Mouse (Mus musculus) urinary bladder, postnatal 4 days (tissue): ENCODE measurements at regions not wholly inside any gene's neighbourhood (a gene's known extent, or its start where the extent isn't known, plus 50 kb on each side); places are given as distances from the start of the nearest gene placed in this dataset.
A peak's percentile ranks its signal among the peaks of the same experiment; 100 is the strongest.

Source experiments
- DNase-seq, 2 experiments: peaks; one replicate each; pipeline ENCODE4 v3.0.0; 2021 to 2022; ENCODE audit warnings: low spot score in 2 of 2

GRCm38 (mm10) chr10:67439042-67439635 lies 96.1 kb upstream of the Egr2 start:
- no peak for DNase-seq

DNA sequence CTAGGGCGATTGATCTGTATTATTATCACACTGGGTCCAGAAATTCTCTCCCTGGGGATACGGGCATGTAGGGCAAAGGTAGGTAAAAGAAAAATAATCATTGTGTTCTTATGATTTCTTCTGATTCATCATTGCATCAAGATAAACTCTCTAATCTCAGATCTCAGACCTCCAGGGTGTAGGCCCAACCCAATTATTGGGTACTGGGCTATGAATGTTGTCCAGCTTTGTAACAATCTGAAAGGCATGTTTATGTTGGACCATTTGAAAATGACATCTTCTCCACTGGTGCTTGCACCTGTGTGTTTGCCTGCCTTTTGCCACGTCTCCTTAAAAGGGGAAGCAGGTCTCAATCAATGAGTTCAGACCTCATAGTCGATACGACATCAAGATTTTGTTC lies 95.4 kb upstream of the Egr2 start:
- DNase-seq = no peak

DNA sequence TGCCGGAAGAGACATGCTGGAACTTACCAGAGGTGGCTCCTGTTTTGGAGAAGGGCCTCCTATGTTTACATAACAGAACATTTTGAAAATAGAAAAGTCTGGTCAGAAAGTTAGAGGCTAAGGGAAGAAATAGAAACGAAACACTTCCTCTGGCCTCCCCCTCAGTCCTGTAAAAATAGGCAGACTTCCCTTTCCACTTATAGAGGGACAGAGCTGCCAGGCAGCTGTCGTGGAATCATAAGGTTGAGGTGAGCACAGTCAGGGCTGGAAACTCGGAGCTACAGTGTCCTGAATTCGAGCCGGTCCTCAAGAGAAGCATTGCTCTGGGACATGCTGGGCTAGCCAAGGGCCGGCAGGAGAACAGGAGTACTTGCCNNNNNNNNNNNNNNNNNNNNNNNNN lies 94.0 kb upstream of the Egr2 start:
- peak in 1 of 2 experiments; percentile 23 for DNase-seq

GRCm38 (mm10) chr10:67448875-67449274 lies 86.4 kb upstream of the Egr2 start:
- peak in 1 of 2 experiments; percentile 42 for DNase-seq

DNA sequence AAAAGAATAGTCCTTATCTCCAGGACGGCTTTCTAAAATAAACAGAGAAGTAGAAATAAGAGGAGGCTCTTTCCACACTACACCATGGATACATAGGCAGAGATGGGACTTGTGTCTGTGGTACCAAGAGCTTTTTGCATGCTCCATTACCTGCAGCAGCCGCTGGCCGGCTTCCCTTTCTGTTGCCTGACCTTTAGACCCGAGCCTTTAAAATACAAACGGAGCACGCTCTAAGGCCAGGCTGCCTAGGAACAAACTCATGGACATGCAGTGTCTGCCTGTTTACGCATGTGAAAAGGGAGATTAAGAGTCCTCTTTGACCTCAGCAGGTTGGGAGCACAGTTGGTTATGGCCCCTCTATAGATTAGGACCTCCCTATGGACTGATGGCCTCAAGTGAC lies 81.1 kb upstream of the Egr2 start:
- DNase-seq = no peak

- no peak for DNase-seq
These were observed 76.6 kb upstream of the Egr2 start for GRCm38 (mm10) chr10:67458447-67459272.

GRCm38 (mm10) chr10:67461321-67461720 lies 74.0 kb upstream of the Egr2 start:
- no peak for DNase-seq

DNA sequence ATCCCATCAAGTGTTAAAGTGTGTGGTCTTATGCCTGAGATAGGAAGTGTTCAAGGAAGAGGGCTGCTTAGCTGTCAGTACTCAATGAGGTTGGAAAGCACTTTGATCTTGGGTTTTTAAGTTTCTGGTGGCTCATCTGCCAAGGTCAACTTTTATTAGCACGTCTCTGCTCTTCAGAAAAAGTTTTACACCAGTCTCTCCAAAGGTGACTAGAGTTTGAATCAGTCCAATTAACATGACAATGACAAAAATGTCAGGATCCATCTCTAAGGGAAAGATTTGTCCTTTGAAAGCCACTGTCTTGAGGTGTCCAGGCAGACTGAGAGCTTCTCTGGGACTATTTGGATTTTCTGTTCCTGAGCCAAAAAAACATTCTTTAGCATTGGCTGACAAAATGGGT lies 73.4 kb upstream of the Egr2 start:
- DNase-seq = no peak

- DNase-seq = no peak
These were observed 66.6 kb upstream of the Egr2 start for GRCm38 (mm10) chr10:67468724-67469123.

DNA sequence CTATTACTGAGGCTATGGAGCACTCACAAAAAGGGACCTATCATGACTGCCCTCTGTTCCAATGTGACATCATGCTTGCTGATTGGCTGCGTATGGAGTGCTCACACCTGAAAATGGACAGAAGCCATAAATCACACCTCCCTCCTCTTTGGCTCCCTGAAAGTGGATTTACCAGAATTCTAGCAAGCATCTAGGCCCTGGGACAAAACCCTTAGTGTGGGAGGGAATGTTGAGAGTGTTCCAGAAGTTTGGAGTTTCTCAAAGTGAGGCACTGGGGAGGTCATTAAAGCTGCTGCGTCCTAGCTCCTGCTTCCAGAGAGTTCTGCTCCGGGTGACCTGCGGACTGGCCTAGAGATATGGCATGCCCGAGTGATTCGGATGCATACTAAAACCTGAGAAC lies 62.3 kb upstream of the Egr2 start:
- DNase-seq = no peak

DNA sequence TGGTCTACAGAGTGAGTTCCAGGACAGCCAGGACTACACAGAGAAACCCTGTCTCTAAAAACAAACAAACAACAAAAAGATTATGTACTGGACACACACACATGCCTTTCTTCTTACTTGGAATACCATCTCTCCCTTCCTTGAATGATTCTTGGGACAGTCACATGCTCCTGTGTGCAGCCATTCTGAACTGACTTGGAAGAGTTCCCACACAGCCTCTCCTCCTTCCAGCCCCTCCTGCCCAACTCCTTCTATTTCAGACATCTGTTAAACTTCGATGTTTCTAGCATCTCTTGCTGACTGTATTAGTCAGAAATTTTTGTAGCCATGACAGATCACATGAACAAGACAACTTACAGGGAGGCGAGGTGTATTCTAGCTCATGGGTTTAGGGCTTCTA lies 60.9 kb upstream of the Egr2 start:
- no peak for DNase-seq

DNA sequence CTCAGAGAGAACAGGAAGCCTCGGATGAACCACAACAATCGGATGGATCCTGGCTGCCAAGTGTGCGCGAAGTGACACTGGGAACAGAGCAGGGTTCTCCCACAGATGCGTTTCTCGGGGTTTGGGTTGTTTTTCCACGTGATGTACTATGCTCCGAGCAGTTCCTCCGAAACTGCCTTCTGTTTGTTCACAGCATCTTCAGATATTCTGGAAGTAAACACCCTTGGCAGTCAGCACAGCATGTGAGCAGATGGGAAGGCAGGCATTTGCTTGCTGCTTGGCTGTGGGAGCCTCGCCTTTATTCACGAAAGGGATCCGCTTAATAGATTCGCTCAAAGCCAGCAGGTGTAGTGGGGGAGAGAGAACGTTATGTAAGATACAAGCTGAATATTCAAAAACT lies 53.0 kb upstream of the Egr2 start:
- no peak for DNase-seq

DNA sequence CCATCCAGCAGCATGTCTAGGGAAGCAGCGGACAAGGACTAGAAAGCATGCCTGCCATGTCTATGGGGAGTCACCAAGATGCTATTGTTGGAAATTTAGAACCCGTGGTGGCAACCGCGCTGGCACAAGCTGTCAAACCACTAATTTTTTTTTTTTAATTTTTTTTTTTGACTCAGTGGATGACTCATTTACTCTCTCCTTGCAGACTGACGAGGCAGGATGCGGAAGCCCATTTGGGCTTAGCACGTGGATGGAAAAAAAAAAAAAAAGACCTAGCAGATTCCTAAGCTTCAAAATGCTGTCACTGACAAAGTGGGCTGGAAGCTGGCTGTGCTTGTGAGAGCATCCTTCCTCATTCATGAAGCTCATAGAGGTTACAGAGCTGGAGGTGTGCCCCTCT lies 51.9 kb upstream of the Egr2 start:
- no peak for DNase-seq

GRCm38 (mm10) chr10:67484091-67484745 lies 51.1 kb upstream of the Egr2 start:
- no peak for DNase-seq
